Mouse (Mus musculus) right cerebral cortex, postnatal 4 days (tissue): ENCODE data around the gene Rps15a.

ENCODE experiments used
- DNase-seq: peaks from one replicate; pipeline ENCODE4 v3.0.0-alpha.2; 2022

The Rps15a gene

GRCm38 (mm10) chr7:118113541-118114297 is 2.3 kb downstream of the Rps15a start:
- no peak for DNase-seq

GRCm38 (mm10) chr7:118111128-118111527 is 4.9 kb downstream of the Rps15a start:
- DNase-seq, result no peak

- DNase-seq, result no peak
Measured at GRCm38 (mm10) chr7:118107671-118108070, 8.3 kb downstream of the Rps15a start.

GRCm38 (mm10) chr7:118104458-118105052 is 11.4 kb downstream of the Rps15a start:
- DNase-seq, result no peak

GRCm38 (mm10) chr7:118103462-118104379 is 12.3 kb downstream of the Rps15a start:
- no peak for DNase-seq

- DNase-seq, result peak; percentile 6
Measured at GRCm38 (mm10) chr7:118102678-118103461, 13.1 kb downstream of the Rps15a start.

- no peak for DNase-seq
Measured at GRCm38 (mm10) chr7:118102231-118102630, 13.8 kb downstream of the Rps15a start.

- DNase-seq, result no peak
Measured at GRCm38 (mm10) chr7:118097615-118098014, 18.4 kb downstream of the Rps15a start.

- DNase-seq, result no peak
Measured at GRCm38 (mm10) chr7:118079987-118080386, 36.0 kb downstream of the Rps15a start.

- no peak for DNase-seq
Measured at GRCm38 (mm10) chr7:118079097-118079496, 36.9 kb downstream of the Rps15a start.

- no peak for DNase-seq
Measured at GRCm38 (mm10) chr7:118067261-118067660, 48.7 kb downstream of the Rps15a start.

- no peak for DNase-seq
Measured at GRCm38 (mm10) chr7:118056300-118056699, 59.7 kb downstream of the Rps15a start.
